Mouse (Mus musculus): ENCODE measurements around the gene Rabgap1l. TPM values are rescaled to one million over a fixed set of nuclear protein-coding genes. Genes with fewer than 3 reads are reported as not detected.

The Rabgap1l gene
- total RNA-seq, 1 experiment from 2014 or later, result 136 TPM

DNA sequence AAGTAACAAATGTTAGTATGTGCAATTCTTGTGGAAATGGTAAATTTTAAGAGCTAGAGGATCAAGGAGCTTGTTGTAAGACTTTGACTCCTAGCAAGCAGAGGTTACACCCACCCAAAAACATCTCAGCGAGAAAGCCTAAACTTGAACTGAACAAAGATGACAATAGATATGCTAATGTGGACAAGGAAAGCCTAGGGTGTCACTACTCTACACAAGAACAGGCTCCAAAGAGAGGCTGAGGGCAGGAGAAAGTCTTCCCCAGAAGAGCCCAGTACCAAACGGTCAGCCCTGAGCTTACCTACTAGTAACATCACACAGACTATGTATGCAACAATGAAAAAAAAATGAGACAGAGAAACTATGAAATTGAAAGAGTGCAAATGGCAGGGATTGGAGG lies 583.2 kb downstream of the Rabgap1l start:
- ATAC-seq (replicated peaks; ENCODE audit: insufficient number of reproducible peaks, low FRiP score, low TSS enrichment, poor library complexity, severe bottlenecking), result no peak

GRCm38 (mm10) chr1:160205486-160205885 lies 587.5 kb downstream of the Rabgap1l start:
- no peak for ATAC-seq (replicated peaks; ENCODE audit: insufficient number of reproducible peaks, low FRiP score, low TSS enrichment, poor library complexity, severe bottlenecking)

GRCm38 (mm10) chr1:160195337-160195663 lies 597.7 kb downstream of the Rabgap1l start:
- ATAC-seq (replicated peaks; ENCODE audit: insufficient number of reproducible peaks, low FRiP score, low TSS enrichment, poor library complexity, severe bottlenecking), result no peak

GRCm38 (mm10) chr1:160194529-160195336 lies 598.3 kb downstream of the Rabgap1l start, which contains the start of gene Mrps14:
TSS of gene Mrps14 (plus strand) at chr1:160195215.
- peak; percentile 97 for ATAC-seq (replicated peaks; ENCODE audit: insufficient number of reproducible peaks, low FRiP score, low TSS enrichment, poor library complexity, severe bottlenecking)

DNA sequence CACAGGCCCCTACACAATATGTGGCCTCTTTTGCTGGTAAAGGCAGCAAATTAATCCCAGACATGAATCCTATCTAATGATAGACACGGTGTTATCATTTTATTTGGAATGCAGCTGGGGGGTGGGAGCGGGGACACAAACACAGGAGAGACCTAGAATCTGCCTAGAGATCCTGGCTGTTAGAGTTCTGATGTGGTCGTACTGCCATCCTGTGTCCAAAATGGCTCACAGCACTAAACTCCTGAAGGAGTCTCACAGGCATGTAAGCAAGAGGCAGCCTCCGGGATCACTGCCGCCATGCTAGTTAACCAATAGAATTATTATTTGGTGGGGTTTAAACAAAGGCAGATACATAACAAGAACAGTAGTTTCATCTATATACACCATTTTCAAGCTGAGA lies 608.5 kb downstream of the Rabgap1l start:
- no peak for ATAC-seq (replicated peaks; ENCODE audit: insufficient number of reproducible peaks, low FRiP score, low TSS enrichment, poor library complexity, severe bottlenecking)

DNA sequence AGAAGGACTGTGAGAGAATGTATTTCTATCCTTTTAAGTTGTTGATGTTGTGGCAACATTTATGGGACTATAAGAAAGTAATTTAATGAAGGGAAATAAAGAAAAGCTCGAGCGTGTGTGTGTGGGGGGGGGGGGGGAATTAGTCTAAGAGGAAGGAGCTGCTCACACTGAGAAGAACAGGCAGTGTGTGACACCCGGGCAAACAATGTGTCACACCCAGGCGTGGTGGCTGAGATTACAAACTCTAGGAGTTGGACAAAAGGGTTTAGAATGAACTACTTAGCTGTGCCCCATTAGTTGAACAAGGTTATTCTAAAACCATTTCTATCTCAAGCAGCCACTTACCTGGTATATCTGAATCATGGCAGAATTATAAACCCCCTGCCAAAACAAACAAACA lies 611.8 kb downstream of the Rabgap1l start:
- no peak for ATAC-seq (replicated peaks; ENCODE audit: insufficient number of reproducible peaks, low FRiP score, low TSS enrichment, poor library complexity, severe bottlenecking)

- ATAC-seq (replicated peaks; ENCODE audit: insufficient number of reproducible peaks, low FRiP score, low TSS enrichment, poor library complexity, severe bottlenecking), result no peak
Observed at GRCm38 (mm10) chr1:160176903-160177302, 616.1 kb downstream of the Rabgap1l start.

Other genes starting within 250 kb of the Rabgap1l start
- 28.3 to 44.1 TPM (median 33.3 TPM) in 3 replicates for gene Rc3h1, start 113.2 kb upstream of the Rabgap1l start, total RNA-seq (2017)
- gene Serpinc1, start 185.4 kb upstream of the Rabgap1l start, total RNA-seq (2017), result 0.64 to 7.9 TPM (median 0.68 TPM) in 3 replicates
- gene Zbtb37, start 241.6 kb upstream of the Rabgap1l start, total RNA-seq (2017), result 13.1 to 20.4 TPM (median 15.5 TPM) in 3 replicates

All from monocyte, adult 5-6 weeks (primary cell).